Mouse (Mus musculus) intestine, embryonic 14.5 days (tissue): ENCODE results near the gene Thrap3. TPM values are rescaled to one million over a fixed set of nuclear protein-coding genes. Genes with fewer than 3 reads are reported as not detected.

ENCODE experiments used
- ATAC-seq: fragments of 200-750 bp; cut with Nextera tagmentation; replicated peaks from 2 replicates; pipeline ENCODE4 v1.8.0; 2017; ENCODE audit warnings: low read depth, moderate number of reproducible peaks, moderate TSS enrichment, moderate library complexity; ENCODE audit not compliant: low FRiP score, low TSS enrichment
- DNase-seq: peaks from one replicate; pipeline ENCODE4 v3.0.0-alpha.2; 2018; ENCODE audit warnings: low spot score
- H3K27ac ChIP-seq: fragments of 300-500 bp; sonication (generic); 2 replicates; pipeline ENCODE4 v1.5.1; 2014; ENCODE audit warnings: low read depth, mild to moderate bottlenecking, control low read depth
- H3K27me3 ChIP-seq: fragments of 300-500 bp; sonication (generic); replicated peaks from 2 replicates; pipeline ENCODE4 v1.6.1; 2014; ENCODE audit warnings: low read length, control low read depth; ENCODE audit not compliant: control insufficient read depth, insufficient read depth
- H3K36me3 ChIP-seq: fragments of 300-500 bp; sonication (generic); 2 replicates; pipeline ENCODE4 v1.6.1; 2014; ENCODE audit warnings: low read length, control low read depth; ENCODE audit not compliant: control insufficient read depth, insufficient read depth
- H3K4me1 ChIP-seq: fragments of 300-500 bp; sonication (generic); replicated peaks from 2 replicates; pipeline ENCODE4 v1.6.1; 2014; ENCODE audit warnings: low read length, control low read depth, mixed read lengths; ENCODE audit not compliant: control insufficient read depth, insufficient read depth
- H3K4me2 ChIP-seq: fragments of 300-500 bp; sonication (generic); 2 replicates; pipeline ENCODE4 v1.6.1; 2014; ENCODE audit warnings: low read length
- H3K4me3 ChIP-seq: fragments of 300-500 bp; sonication (generic); 2 replicates; pipeline ENCODE4 v1.5.1; 2014; ENCODE audit warnings: low read depth, low read length, control low read depth, mixed read lengths
- H3K9ac ChIP-seq: fragments of 300-500 bp; sonication (generic); 2 replicates; pipeline ENCODE4 v1.6.1; 2014; ENCODE audit warnings: mild to moderate bottlenecking, low read length
- H3K9me3 ChIP-seq: fragments of 300-500 bp; sonication (generic); 2 replicates; pipeline ENCODE4 v1.6.1; 2016; ENCODE audit warnings: low read length, control low read depth; ENCODE audit not compliant: control insufficient read depth
- WGBS: fragments of 180-500 bp; shearing (Covaris S2); extraction: QIAGEN DNeasy Blood & Tissue Kit; methylation state at CpG from one replicate; pipeline ENCODE4 v1.1.7; 2014; 5-methylcytosine and 5-hydroxymethylcytosine counted together
- polyA plus RNA-seq: library from polyadenylated mRNA; unstranded; fragments of >200 nt; fragmentation: Nextera tagmentation; extraction: Ambion mirVana; gene quantifications from 2 replicates; pipeline ENCODE4 v1.2.1, GENCODE M21; 2014

Thrap3 gene
- polyA plus RNA-seq, 1 experiment from 2014 or later, result 206 TPM

DNA sequence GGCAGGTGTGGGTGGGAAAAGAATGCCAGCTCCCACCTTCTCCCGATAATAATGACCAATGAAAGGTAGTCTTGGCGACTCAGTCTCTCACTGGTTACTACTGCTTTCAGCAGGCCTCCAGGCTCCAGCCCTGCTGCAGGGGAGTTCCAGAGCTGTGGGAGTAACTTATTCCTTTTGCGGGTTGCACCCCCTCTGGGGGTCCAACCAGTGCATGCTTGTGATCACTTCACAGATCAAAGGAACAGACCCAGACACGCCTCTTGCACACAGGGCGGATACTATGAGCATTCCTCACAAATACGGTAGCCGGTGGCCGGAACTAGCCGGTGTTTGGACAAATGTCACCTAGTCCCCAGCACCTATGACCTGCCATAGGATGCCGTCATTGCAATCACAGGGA is 52.8 kb downstream of the Thrap3 start:
- peak overlapping the region; percentile 59 for H3K9ac ChIP-seq
- peak overlapping the region; percentile 54 for H3K4me3 ChIP-seq
- peaks cover 16% of the 10 kb centered on the region for H3K36me3 ChIP-seq
- peaks cover 33% of the 10 kb centered on the region for H3K4me1 ChIP-seq
- peak overlapping the region; percentile 91 for H3K4me2 ChIP-seq
- DNase-seq, result peak; percentile 63
- no peaks in the 10 kb centered on the region for H3K27me3 ChIP-seq
- no peak for ATAC-seq
- 45% methylated on average over 10 of the region's 10 CpGs for WGBS
- H3K9me3 ChIP-seq, result no peaks in the 10 kb centered on the region
- H3K27ac ChIP-seq, result peak overlapping the region; percentile 90

DNA sequence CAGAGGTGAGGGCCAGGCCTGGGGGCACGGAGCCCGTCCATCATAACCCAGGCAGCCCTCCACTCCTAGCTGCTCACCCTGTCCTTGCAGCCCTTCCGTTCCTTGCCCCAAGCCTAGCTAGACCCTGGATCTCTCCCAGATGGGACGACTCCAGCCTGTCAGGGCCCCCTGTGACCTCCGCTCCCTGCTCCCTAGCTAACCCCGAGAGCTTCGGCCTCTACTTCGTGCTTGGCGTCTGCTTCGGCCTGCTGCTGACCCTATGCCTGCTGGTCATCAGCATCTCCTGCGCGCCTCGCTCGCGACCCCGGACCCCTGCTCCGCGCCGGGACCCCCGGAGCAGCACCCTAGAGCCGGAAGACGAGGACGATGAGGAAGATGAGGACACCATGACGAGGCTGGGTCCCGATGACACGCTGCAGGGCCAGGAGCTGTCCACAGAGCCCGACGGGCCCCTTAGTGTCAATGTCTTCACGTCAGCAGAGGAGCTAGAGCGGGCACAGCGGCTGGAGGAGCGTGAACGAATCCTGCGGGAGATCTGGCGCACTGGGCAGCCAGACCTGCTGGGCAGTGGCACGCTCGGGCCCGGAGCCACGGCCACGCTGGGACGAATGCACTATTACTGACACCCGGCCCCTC is 53.4 kb downstream of the Thrap3 start:
- H3K4me1 ChIP-seq, result peaks cover 33% of the 10 kb centered on the region
- H3K27ac ChIP-seq, result peak overlapping the region; percentile 90
- H3K27me3 ChIP-seq, result no peaks in the 10 kb centered on the region
- peak overlapping the region; percentile 59 for H3K9ac ChIP-seq
- peak overlapping the region; percentile 54 for H3K4me3 ChIP-seq
- peak overlapping the region; percentile 91 for H3K4me2 ChIP-seq
- DNase-seq, result no peak
- H3K36me3 ChIP-seq, result peaks cover 16% of the 10 kb centered on the region
- no peaks in the 10 kb centered on the region for H3K9me3 ChIP-seq
- ATAC-seq, result no peak
- 20% methylated on average over 42 of the region's 42 CpGs for WGBS

DNA sequence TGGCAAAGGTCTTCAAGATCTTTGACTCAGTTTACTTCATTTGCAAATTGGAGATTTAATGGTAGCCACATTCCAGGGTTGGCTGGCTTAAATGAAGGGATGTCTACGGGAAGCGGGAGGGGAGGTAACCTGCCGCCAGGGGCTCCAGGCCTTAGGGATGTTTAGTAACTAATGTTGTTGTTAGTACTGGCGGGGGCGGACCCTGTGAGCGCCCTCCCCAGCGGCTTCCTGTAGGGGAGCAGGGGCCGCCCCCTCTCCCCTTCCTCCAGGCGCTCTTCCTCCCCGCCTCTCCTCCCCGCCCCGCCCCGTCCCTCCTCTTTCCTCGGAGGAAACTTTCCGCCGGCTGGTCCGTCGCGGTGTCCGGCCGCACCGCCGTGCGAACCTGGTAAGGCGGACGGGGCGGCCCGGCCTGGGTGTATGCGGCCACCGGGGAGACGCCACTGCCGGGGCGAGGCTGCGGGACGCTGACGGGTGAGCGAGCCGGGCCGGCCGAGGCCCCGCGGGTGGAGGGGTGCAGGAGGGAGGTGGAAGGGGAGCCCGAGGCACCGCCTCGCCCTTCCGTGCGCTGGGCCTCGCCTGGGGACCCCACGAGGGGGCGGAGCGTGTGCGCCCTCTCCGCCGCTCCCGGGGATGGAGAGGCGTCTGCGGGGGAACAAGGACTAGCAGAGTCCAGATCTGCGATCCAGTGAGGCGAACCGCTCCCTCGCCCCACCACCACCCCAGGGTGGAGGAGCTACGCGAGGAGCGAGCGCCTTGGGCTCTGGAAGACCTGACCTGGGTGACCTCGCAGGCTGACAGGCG is 54.2 kb downstream of the Thrap3 start:
- no peaks in the 10 kb centered on the region for H3K9me3 ChIP-seq
- ATAC-seq (peak; percentile 77), DNase-seq (peak; percentile 80)
- H3K36me3 ChIP-seq, result peaks cover 16% of the 10 kb centered on the region
- H3K4me3 ChIP-seq, result peak overlapping the region; percentile 54
- peak overlapping the region; percentile 91 for H3K4me2 ChIP-seq
- peak overlapping the region; percentile 90 for H3K27ac ChIP-seq
- WGBS, result under 1% methylated on average over 59 of the region's 67 CpGs
- peak overlapping the region; percentile 59 for H3K9ac ChIP-seq
- no peaks in the 10 kb centered on the region for H3K27me3 ChIP-seq
- H3K4me1 ChIP-seq, result peaks cover 33% of the 10 kb centered on the region

DNA sequence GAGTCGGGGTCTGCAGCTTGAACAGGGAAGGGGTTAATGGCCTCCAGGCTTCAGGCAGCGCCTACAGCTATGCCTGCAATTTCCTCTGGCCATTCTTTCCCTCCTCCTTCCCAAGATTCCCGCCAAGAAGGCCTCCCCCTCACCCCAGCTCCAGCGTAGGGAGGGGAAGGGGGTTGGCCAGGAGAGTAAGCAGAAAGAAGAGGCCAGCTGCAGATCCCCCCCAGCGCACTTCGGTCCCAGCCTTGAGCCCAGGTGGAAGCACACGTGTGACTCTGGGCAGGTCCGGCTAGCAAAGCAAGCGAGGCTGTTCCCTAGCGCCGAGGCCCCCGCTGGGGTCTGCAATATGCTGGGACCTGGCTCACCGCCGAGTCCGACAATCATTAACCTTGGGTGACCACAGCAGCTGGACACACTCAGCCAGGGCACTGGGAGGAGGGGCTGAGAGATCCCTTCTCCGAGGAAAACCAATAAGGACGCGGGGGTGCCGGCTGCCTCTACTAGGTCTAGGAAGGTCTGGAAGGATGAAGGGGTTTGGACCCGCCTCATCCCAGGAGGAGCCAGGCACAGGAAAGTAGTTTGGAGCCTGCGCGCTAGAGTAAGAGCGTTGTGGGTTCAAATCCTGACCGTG is 54.9 kb downstream of the Thrap3 start, which contains the start of gene Eva1b:
Gene Eva1b (plus strand): TSS at position 212 of the 628 bp plus-strand sequence.
- DNase-seq (peak; percentile 91), ATAC-seq (peak; percentile 61)
- Histone ChIP-seq H3K36me3 (peaks cover 16% of the 10 kb centered on the region), H3K27ac (peak within 1 kb of the TSS; percentile 90), H3K9ac (peak within 1 kb of the TSS; percentile 59), H3K4me2 (peak within 1 kb of the TSS; percentile 91), H3K27me3 (no peaks in the 10 kb centered on the region), H3K9me3 (no peaks in the 10 kb centered on the region), H3K4me3 (peak within 1 kb of the TSS; percentile 54), H3K4me1 (peaks cover 33% of the 10 kb centered on the region)
- 2% methylated on average over 24 of the region's 24 CpGs for WGBS

DNA sequence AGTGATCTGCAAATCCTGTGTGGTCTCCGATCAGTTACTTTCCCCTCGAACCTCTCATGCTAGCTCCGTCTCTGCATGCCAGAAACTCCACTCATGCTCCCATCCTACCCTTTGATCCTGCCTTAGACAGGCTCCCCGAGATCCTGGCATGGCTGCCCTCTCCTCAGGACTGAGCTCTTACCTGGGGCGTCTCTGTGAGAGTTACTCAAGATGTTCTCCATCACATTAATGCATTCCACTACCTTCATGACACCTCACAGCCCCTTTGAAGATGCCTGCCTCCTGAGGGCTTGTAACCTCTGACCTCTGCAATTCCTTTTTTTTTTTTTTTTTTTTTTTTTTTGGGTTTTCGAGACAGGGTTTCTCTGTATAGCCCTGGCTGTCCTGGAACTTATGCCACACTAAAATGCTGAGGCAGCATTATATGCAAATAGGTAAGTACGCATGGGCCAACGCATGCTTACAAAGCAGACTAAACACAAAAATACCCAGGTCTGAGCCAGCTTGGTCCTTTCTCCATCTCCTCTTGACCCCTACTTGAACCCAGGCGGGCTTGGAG is 55.5 kb downstream of the Thrap3 start:
- peak overlapping the region; percentile 54; the same call in 1 of the 2 replicates for H3K4me3 ChIP-seq
- H3K27me3 ChIP-seq, result no peaks in the 10 kb centered on the region
- peak overlapping the region; percentile 90 for H3K27ac ChIP-seq
- no peaks in the 10 kb centered on the region for H3K9me3 ChIP-seq
- H3K9ac ChIP-seq, result peak overlapping the region; percentile 59; the same call in 1 of the 2 replicates
- WGBS, result 15% methylated on average over 9 of the region's 9 CpGs
- DNase-seq, result no peak
- peak overlapping the region; percentile 91 for H3K4me2 ChIP-seq
- H3K36me3 ChIP-seq, result peaks cover 16% of the 10 kb centered on the region
- peaks cover 33% of the 10 kb centered on the region for H3K4me1 ChIP-seq
- ATAC-seq, result no peak

DNA sequence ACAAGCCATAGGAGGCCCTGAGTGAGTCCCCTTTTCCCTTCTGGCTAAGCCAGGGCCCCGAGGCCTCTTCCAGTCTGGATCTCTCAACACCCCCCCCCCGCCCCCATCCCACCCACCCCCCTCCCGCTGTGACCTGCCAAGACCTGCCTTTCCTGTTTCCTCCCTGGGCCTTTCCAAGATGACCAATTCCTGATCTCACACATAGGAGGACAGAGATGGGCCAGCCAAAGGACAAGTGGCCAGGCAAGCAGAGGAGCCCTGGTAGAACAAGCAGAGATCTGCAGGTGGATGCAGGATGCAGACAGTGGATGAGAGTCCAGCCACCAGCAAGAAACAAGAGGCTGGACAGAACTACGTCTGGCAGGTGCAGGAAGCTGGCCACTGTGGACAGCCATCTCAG is 57.2 kb downstream of the Thrap3 start:
- ATAC-seq (no peak), DNase-seq (no peak)
- Histone ChIP-seq H3K27ac (no peak overlapping the region), H3K4me2 (no peak overlapping the region), H3K9ac (no peak overlapping the region), H3K9me3 (no peaks in the 10 kb centered on the region), H3K27me3 (no peaks in the 10 kb centered on the region), H3K4me1 (peaks cover 24% of the 10 kb centered on the region), H3K36me3 (peaks cover 10% of the 10 kb centered on the region; the same call in 1 of the 2 replicates), H3K4me3 (no peak overlapping the region)
- WGBS, result 42% methylated on average over 3 of the region's 4 CpGs

DNA sequence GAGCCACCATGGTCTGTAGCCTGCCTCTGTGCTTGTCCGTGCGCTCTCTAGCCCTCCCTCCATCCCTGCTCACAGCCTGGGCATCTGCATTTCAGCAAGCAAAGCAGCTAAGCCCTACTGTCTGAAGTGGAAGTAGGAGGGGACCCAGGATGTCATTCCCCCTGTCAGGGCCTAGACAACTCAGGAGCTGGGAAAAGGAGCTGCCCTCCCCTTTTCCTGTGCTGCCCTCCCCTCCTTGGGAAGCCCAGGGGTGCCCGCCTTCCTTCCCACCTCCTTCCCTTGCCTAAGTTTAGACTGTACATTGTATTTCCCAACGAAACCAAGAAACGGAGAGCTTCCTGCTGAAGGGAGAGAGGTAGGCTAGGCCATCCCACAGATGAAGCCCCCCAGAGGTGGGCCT is 61.5 kb downstream of the Thrap3 start:
- DNase-seq, result no peak
- no peaks in the 10 kb centered on the region for H3K4me1 ChIP-seq
- H3K4me3 ChIP-seq, result no peak overlapping the region
- H3K27ac ChIP-seq, result peak overlapping the region; percentile 34; the same call in 1 of the 2 replicates
- peaks cover 40% of the 10 kb centered on the region for H3K36me3 ChIP-seq
- H3K27me3 ChIP-seq, result no peaks in the 10 kb centered on the region
- no peak overlapping the region for H3K9ac ChIP-seq
- no peak overlapping the region for H3K4me2 ChIP-seq
- no peak for ATAC-seq
- no peaks in the 10 kb centered on the region for H3K9me3 ChIP-seq
- 63% methylated on average over 5 of the region's 5 CpGs for WGBS

DNA sequence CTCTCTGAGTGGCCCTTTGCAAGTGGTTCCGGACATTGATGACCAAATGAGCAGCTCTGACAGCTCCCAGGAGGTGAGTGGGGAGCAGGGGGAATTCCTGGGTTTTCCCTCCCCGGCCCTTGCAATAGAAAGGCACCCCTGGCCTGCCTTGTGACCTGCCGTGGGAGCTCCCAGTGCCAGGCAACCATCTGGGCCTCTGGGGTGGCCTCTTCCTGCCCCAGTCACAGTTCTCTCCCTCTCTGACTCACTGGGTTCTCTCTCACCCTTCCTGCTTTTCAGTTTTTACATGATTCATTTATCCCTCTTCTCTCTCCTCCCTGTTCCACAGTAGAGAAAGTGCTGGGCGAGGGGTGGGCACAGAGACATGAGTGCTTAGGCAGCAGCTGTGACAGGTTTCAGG is 64.8 kb downstream of the Thrap3 start:
- Histone ChIP-seq H3K27ac (no peak overlapping the region), H3K27me3 (no peaks in the 10 kb centered on the region), H3K36me3 (peaks cover 60% of the 10 kb centered on the region), H3K4me3 (no peak overlapping the region), H3K9ac (no peak overlapping the region), H3K4me2 (no peak overlapping the region), H3K4me1 (peaks cover 5% of the 10 kb centered on the region; the same call in 1 of the 2 replicates), H3K9me3 (no peaks in the 10 kb centered on the region)
- ATAC-seq (no peak), DNase-seq (no peak)
- WGBS, result 80% methylated on average over 4 of the region's 4 CpGs
